Mouse (Mus musculus) spleen, adult 2 months (tissue): ENCODE measurements around the gene Dtl. TPM values are rescaled to one million over a fixed set of nuclear protein-coding genes. Genes with fewer than 3 reads are reported as not detected.

Source experiments
- DNase-seq, 2 experiments: peaks; one replicate each; pipeline versions ENCODE4 v3.0.0 to v3.0.0-alpha.2; 2012 to 2021; ENCODE audit warnings: low spot score in 2 of 2, low read depth in 1 of 2
- H3K27ac ChIP-seq: fragments of 200-500 bp; 2 replicates; pipeline ENCODE4 v1.5.1; 2012; ENCODE audit warnings: low read length, inconsistent platforms; ENCODE audit not compliant: insufficient read depth
- H3K27me3 ChIP-seq: fragments of 200-500 bp; 2 replicates; pipeline ENCODE4 v1.6.1; 2012; ENCODE audit warnings: mild to moderate bottlenecking, moderate library complexity, low read length, inconsistent platforms; ENCODE audit not compliant: control insufficient read depth, insufficient read depth
- H3K36me3 ChIP-seq: fragments of 200-500 bp; 2 replicates; pipeline ENCODE4 v1.6.1; 2012; ENCODE audit warnings: mild to moderate bottlenecking, low read length, inconsistent platforms; ENCODE audit not compliant: control insufficient read depth, insufficient read depth
- H3K4me1 ChIP-seq: fragments of 200-500 bp; 2 replicates; pipeline ENCODE4 v1.6.1; 2011; ENCODE audit warnings: inconsistent platforms; ENCODE audit not compliant: control insufficient read depth, insufficient read depth, insufficient read length
- H3K4me3 ChIP-seq: fragments of 200-500 bp; 2 replicates; pipeline ENCODE4 v1.5.1; 2011; ENCODE audit warnings: mild to moderate bottlenecking, inconsistent platforms; ENCODE audit not compliant: insufficient read depth, insufficient read length; ENCODE audit errors: extremely low read depth
- CTCF ChIP-seq: fragments of 200-500 bp; IDR thresholded peaks from 2 replicates; pipeline ENCODE4 v1.5.1; 2011; ENCODE audit warnings: mild to moderate bottlenecking, inconsistent platforms; ENCODE audit not compliant: insufficient read depth, insufficient read length, insufficient replicate concordance; ENCODE audit errors: extremely low read depth
- POLR2A ChIP-seq: fragments of 200-500 bp; IDR thresholded peaks from 2 replicates; pipeline ENCODE4 v1.6.1; 2011; ENCODE audit warnings: low read depth, low read length, inconsistent platforms
- WGBS: fragments of 180-500 bp; shearing (Covaris S2); methylation state at CpG from one replicate; pipeline ENCODE4 v1.1.7; 2018; 5-methylcytosine and 5-hydroxymethylcytosine counted together
- polyA plus RNA-seq: library from polyadenylated mRNA; depleted of rRNA; stranded (reverse); fragments of >200 nt; gene quantifications from 2 replicates; pipeline ENCODE4 v1.2.3, GENCODE M21; 2012

Gene Dtl
- polyA plus RNA-seq, 1 experiment, result 1.7 TPM

GRCm38 (mm10) chr1:191513195-191513594 is 62.1 kb downstream of the Dtl start:
- Histone ChIP-seq H3K27ac (no peak overlapping the region), H3K36me3 (no peaks in the 10 kb centered on the region), H3K4me3 (no peak overlapping the region), H3K4me1 (no peaks in the 10 kb centered on the region; the same call in 1 of the 2 replicates), H3K27me3 (no peaks in the 10 kb centered on the region)
- 86% methylated on average over 4 of the region's 4 CpGs for WGBS
- no peak for TF ChIP-seq POLR2A
- TF ChIP-seq CTCF, result no peak
- no peak for DNase-seq

- H3K4me3 ChIP-seq, result no peak overlapping the region
- no peak for DNase-seq
- H3K4me1 ChIP-seq, result no peaks in the 10 kb centered on the region; the same call in 1 of the 2 replicates
- no peak overlapping the region for H3K27ac ChIP-seq
- TF ChIP-seq POLR2A (no peak), CTCF (no peak)
- no peaks in the 10 kb centered on the region for H3K27me3 ChIP-seq
- no peaks in the 10 kb centered on the region for H3K36me3 ChIP-seq
- WGBS, result 85% methylated on average over 4 of the region's 4 CpGs
Measured at GRCm38 (mm10) chr1:191512383-191512782, 63.0 kb downstream of the Dtl start.

GRCm38 (mm10) chr1:191511503-191511902 is 63.8 kb downstream of the Dtl start:
- H3K4me1 ChIP-seq, result no peaks in the 10 kb centered on the region; the same call in 1 of the 2 replicates
- no peak overlapping the region for H3K27ac ChIP-seq
- no peaks in the 10 kb centered on the region for H3K27me3 ChIP-seq
- WGBS, result 47% methylated on average over 8 of the region's 8 CpGs
- no peak overlapping the region for H3K4me3 ChIP-seq
- H3K36me3 ChIP-seq, result no peaks in the 10 kb centered on the region
- peak in 1 of 2 experiments; percentile 29 for DNase-seq
- TF ChIP-seq CTCF, result no peak
- no peak for TF ChIP-seq POLR2A

GRCm38 (mm10) chr1:191509865-191510264 is 65.5 kb downstream of the Dtl start:
- H3K4me3 ChIP-seq, result no peak overlapping the region
- H3K36me3 ChIP-seq, result no peaks in the 10 kb centered on the region
- H3K27me3 ChIP-seq, result no peaks in the 10 kb centered on the region
- TF ChIP-seq CTCF (no peak), POLR2A (no peak)
- WGBS, result 77% methylated on average over 3 of the region's 3 CpGs
- no peak for DNase-seq
- no peak overlapping the region for H3K27ac ChIP-seq
- no peaks in the 10 kb centered on the region; the same call in 1 of the 2 replicates for H3K4me1 ChIP-seq

GRCm38 (mm10) chr1:191509131-191509530 is 66.2 kb downstream of the Dtl start:
- no peaks in the 10 kb centered on the region for H3K27me3 ChIP-seq
- 90% methylated on average over 6 of the region's 6 CpGs for WGBS
- no peak overlapping the region for H3K4me3 ChIP-seq
- DNase-seq, result no peak
- TF ChIP-seq CTCF (no peak), POLR2A (no peak)
- no peak overlapping the region for H3K27ac ChIP-seq
- H3K4me1 ChIP-seq, result no peaks in the 10 kb centered on the region; the same call in 1 of the 2 replicates
- H3K36me3 ChIP-seq, result no peaks in the 10 kb centered on the region

- H3K36me3 ChIP-seq, result no peaks in the 10 kb centered on the region
- H3K27ac ChIP-seq, result no peak overlapping the region
- no peak for DNase-seq
- no peaks in the 10 kb centered on the region; the same call in 1 of the 2 replicates for H3K4me1 ChIP-seq
- no peaks in the 10 kb centered on the region for H3K27me3 ChIP-seq
- H3K4me3 ChIP-seq, result no peak overlapping the region
- WGBS, result 53% methylated on average over 1 of the region's 1 CpGs
- no peak for TF ChIP-seq POLR2A
Measured at GRCm38 (mm10) chr1:191506791-191507190, 68.6 kb downstream of the Dtl start.

GRCm38 (mm10) chr1:191499666-191500065 is 75.7 kb downstream of the Dtl start:
- H3K36me3 ChIP-seq, result no peaks in the 10 kb centered on the region
- H3K4me1 ChIP-seq, result peaks cover 3% of the 10 kb centered on the region; the same call in 1 of the 2 replicates
- DNase-seq, result no peak
- H3K4me3 ChIP-seq, result no peak overlapping the region
- no peak for TF ChIP-seq CTCF
- no peak for TF ChIP-seq POLR2A
- 76% methylated on average over 6 of the region's 6 CpGs for WGBS
- H3K27ac ChIP-seq, result no peak overlapping the region
- no peaks in the 10 kb centered on the region for H3K27me3 ChIP-seq
